Mouse (Mus musculus) cortical plate, adult 2 months (tissue): ENCODE results near the gene Kcnj10.

Source experiments
- CTCF ChIP-seq: fragments of 200-500 bp; IDR thresholded peaks from 2 replicates; pipeline ENCODE4 v1.5.1; 2011; ENCODE audit warnings: mild to moderate bottlenecking, control low read depth, low read length; ENCODE audit not compliant: insufficient read depth; ENCODE audit errors: extremely low read depth
- POLR2A ChIP-seq: fragments of 200-500 bp; IDR thresholded peaks from 2 replicates; pipeline ENCODE4 v1.6.1; 2011; ENCODE audit warnings: mild to moderate bottlenecking, low read length, control low read depth; ENCODE audit not compliant: insufficient read depth; ENCODE audit errors: extremely low read depth

DNA sequence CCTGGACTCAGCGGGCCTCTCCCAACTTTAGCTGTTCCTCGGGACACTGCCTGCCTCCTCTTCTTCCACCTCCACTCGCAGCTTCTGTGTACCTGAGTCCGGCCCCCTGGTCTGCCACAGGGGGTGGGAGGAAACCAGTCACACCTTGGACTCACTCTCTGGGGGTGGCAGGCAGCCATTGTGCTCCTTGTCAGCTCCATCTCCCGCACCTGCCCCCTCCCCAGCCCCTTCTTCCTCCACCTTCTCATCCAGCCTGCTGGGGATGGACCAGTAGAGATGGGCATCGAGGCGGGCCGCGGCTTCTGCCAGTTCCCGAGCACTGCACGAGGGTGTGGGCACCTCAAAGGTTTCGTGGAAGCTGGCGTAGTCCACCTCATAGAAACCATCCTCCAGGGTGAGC is 18.3 kb upstream of the Kcnj10 start:
- TF ChIP-seq CTCF (no peak), POLR2A (peak; percentile 31; the same call in 1 of the 2 replicates)
